Mouse (Mus musculus) C2C12 (cell line): ENCODE results near the gene Pten. TPM values are rescaled to one million over a fixed set of nuclear protein-coding genes. Genes with fewer than 3 reads are reported as not detected.
"Not testable (repeated sequence)": the region's sequence is repeated elsewhere in the genome, so short reads cannot be mapped to it uniquely, and the experiment has no call there.

Experiments
- H3K27me3 ChIP-seq: one replicate; pipeline ENCODE4 v1.6.1; 2011; ENCODE audit not compliant: control insufficient read depth, insufficient read depth, insufficient read length
- H3K36me3 ChIP-seq: one replicate; pipeline ENCODE4 v1.6.1; 2011; ENCODE audit not compliant: control insufficient read depth, insufficient read depth
- H3K4me3 ChIP-seq: one replicate; pipeline ENCODE4 v1.5.1; 2011; ENCODE audit warnings: mild to moderate bottlenecking, control low read depth; ENCODE audit not compliant: poor library complexity, insufficient read depth, severe bottlenecking
- H3K79me2 ChIP-seq: one replicate; pipeline ENCODE4 v1.6.1; 2011; ENCODE audit not compliant: control insufficient read depth, insufficient read depth
- H3K79me3 ChIP-seq: one replicate; pipeline ENCODE4 v1.6.1; 2011; ENCODE audit warnings: low read depth, control low read depth
- H3ac ChIP-seq: one replicate; pipeline ENCODE3; 2011; ENCODE audit warnings: low read depth; ENCODE audit not compliant: control insufficient read depth, insufficient read length
- CEBPB ChIP-seq: IDR thresholded peaks from one replicate; pipeline ENCODE4 v1.6.1; 2011; ENCODE audit warnings: low read depth, mild to moderate bottlenecking, control low read depth, moderate library complexity
- CTCF ChIP-seq: IDR thresholded peaks from one replicate; pipeline ENCODE4 v1.5.1; 2011; ENCODE audit not compliant: control insufficient read depth, insufficient read depth, insufficient read length
- FOSL1 ChIP-seq: IDR thresholded peaks from one replicate; pipeline ENCODE4 v1.8.0; 2011; ENCODE audit warnings: mild to moderate bottlenecking, low read length; ENCODE audit not compliant: poor library complexity, insufficient read depth, severe bottlenecking
- MAX ChIP-seq: IDR thresholded peaks from one replicate; pipeline ENCODE4 v1.6.1; 2011; ENCODE audit warnings: mild to moderate bottlenecking, control low read depth
- MYOD1 ChIP-seq: IDR thresholded peaks from one replicate; pipeline ENCODE4 v1.6.1; 2011; ENCODE audit warnings: low read depth; ENCODE audit not compliant: control insufficient read depth, insufficient read length
- MYOG ChIP-seq: IDR thresholded peaks from one replicate; pipeline ENCODE4 v1.6.1; 2011; ENCODE audit not compliant: control insufficient read depth, insufficient read length; ENCODE audit errors: extremely low read depth
- USF1 ChIP-seq: IDR thresholded peaks from one replicate; pipeline ENCODE4 v1.6.1; 2011; ENCODE audit warnings: low read depth, mild to moderate bottlenecking, control low read depth, moderate library complexity
- polyA plus RNA-seq: library from polyadenylated mRNA; unstranded; fragments of >200 nt; fragmentation: generic; extraction: Trizol; gene quantifications from one replicate; pipeline ENCODE4 v1.2.1, GENCODE M21; 2012; ENCODE audit warnings: missing spikeins

Pten gene
- polyA plus RNA-seq, 1 experiment, result 9.6 TPM

DNA sequence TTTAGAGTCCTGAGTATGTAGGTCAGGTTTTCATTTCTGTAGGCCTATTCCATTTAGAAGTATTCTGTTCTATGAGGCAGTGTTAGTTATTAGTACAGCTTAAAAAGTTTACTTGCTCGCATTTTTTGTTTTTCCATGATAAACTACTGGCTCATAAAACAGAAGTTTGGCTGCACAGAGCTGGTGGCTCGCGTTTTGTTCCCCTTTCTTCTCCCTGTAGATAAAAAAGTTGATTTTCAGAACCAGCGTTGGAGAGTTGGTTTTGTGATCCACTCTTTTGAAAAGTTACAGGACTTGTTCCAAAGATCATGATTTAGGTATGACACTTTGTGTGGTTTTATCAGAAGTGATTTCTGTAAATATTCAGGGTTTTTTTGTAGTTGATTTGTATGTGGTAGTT, 5.2 kb downstream of the Pten start:
- Histone ChIP-seq H3K27me3 (no peaks in the 10 kb centered on the region), H3K79me3 (peaks cover 88% of the 10 kb centered on the region)
- TF ChIP-seq CEBPB (no peak), MAX (no peak), CTCF (no peak), MYOG (no peak), MYOD1 (no peak), USF1 (no peak), FOSL1 (no peak)

GRCm38 (mm10) chr19:32778411-32778810, 21.1 kb downstream of the Pten start:
- no peak for TF ChIP-seq MYOD1
- no peak for TF ChIP-seq CTCF
- no peak for TF ChIP-seq CEBPB
- TF ChIP-seq FOSL1, result no peak
- TF ChIP-seq MAX, result no peak
- no peak for TF ChIP-seq USF1
- TF ChIP-seq MYOG, result no peak
- H3K27me3 ChIP-seq, result no peaks in the 10 kb centered on the region
- no peak overlapping the region for H3K4me3 ChIP-seq
- H3ac ChIP-seq, result no peak overlapping the region
- peaks cover 35% of the 10 kb centered on the region for H3K36me3 ChIP-seq
- H3K79me2 ChIP-seq, result peaks cover 100% of the 10 kb centered on the region
- H3K79me3 ChIP-seq, result peaks cover 92% of the 10 kb centered on the region

More for the DNA sequence above, 5.2 kb downstream of the Pten start:
- Histone ChIP-seq H3K36me3 (peaks cover 39% of the 10 kb centered on the region), H3ac (no peak overlapping the region), H3K4me3 (no peak overlapping the region), H3K79me2 (peaks cover 99% of the 10 kb centered on the region)

DNA sequence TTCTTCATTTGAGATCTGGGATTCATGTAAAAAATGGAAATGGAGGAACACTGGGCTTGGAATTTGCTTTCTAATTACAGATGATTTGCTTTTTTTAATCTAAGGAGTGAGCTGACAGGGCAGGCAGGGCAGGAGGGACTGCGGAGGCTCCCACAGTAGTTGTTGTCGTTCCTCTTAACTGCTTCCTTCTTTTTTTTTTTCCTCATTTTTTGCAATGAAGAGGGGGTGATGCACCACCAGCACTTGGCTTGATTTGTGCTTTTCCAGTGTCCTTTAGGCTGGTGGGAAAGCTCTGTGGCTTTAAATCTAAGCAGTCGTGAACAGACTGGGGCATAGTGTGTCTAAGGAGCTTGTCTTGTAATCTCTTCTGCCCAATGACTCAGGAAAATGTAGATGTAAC, 21.8 kb downstream of the Pten start:
- H3ac ChIP-seq, result no peak overlapping the region
- H3K4me3 ChIP-seq, result no peak overlapping the region
- no peaks in the 10 kb centered on the region for H3K27me3 ChIP-seq
- peaks cover 92% of the 10 kb centered on the region for H3K79me3 ChIP-seq
- TF ChIP-seq MAX (no peak), USF1 (no peak), FOSL1 (no peak), CTCF (no peak), MYOD1 (no peak), CEBPB (no peak), MYOG (no peak)
- H3K79me2 ChIP-seq, result peaks cover 100% of the 10 kb centered on the region
- H3K36me3 ChIP-seq, result peaks cover 31% of the 10 kb centered on the region

DNA sequence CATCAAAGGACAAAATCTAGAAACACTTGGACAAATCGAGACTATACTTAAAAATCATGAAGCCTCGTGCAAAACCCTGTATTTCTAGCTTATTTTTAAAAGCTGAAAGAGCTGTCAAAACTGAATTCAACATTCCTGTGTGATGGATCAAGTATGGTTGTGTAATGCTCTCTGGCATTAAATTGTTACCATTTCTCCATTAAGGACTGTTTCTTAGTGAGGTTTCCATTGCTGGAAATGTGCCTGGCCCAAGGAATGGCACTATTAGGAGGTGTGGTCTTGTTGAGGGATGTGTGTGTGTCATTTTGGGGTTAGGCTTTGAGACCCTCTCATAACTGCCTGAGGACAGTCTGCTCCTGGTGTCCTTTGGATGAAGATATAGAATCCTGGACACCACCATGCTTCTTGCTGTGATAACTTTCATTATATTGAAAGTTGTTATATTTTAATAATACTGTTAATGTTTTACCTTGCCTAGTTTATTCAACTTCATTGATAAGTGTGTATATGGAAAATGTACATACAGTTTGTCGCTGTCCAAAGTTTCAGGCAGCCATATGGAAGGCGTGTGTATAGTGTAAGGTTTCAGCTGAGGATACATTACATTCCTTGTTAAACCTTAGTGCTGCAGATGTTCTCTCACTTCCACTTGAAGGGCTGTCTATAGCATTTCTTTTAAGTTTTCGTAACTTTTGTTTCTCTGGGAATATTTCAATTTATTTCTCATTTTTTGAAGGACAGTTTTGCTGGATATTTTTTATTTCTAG, 24.2 kb downstream of the Pten start:
- Histone ChIP-seq H3K27me3 (no peaks in the 10 kb centered on the region), H3K79me3 (peaks cover 93% of the 10 kb centered on the region), H3K4me3 (no peak overlapping the region), H3K79me2 (peaks cover 100% of the 10 kb centered on the region), H3K36me3 (peaks cover 31% of the 10 kb centered on the region), H3ac (no peak overlapping the region)
- TF ChIP-seq CTCF, result no peak
- TF ChIP-seq FOSL1, result no peak
- TF ChIP-seq CEBPB, result no peak
- no peak for TF ChIP-seq MAX

- not testable (repeated sequence) for H3ac ChIP-seq, H3K36me3 ChIP-seq
Observed at GRCm38 (mm10) chr19:32787388-32787787, 30.1 kb downstream of the Pten start.

DNA sequence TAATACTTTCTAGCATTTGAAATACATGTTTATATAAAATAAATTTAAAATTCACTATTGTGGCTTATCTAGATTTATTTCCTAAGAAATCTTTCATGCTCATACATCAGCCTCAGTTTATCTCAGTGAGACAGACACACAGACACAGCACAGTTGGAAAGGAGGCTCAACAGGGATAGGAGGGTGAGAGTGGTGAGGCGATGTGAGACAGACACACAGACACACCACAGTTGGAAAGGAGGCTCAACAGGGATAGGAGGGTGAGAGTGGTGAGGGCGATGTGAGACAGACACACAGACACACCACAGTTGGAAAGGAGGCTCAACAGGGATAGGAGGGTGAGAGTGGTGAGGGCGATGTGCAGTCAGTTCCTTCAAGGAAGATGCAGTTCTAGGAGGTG, 30.7 kb downstream of the Pten start:
- H3K4me3 ChIP-seq, H3K36me3 ChIP-seq, H3ac ChIP-seq, H3K27me3 ChIP-seq: not testable (repeated sequence)
- Histone ChIP-seq H3K79me3 (peaks cover 87% of the 10 kb centered on the region), H3K79me2 (peaks cover 98% of the 10 kb centered on the region)

More at GRCm38 (mm10) chr19:32787388-32787787, 30.1 kb downstream of the Pten start:
- H3K27me3 ChIP-seq, H3K4me3 ChIP-seq: not testable (repeated sequence)
- H3K79me2 ChIP-seq, result peaks cover 98% of the 10 kb centered on the region
- H3K79me3 ChIP-seq, result peaks cover 91% of the 10 kb centered on the region
